Mouse (Mus musculus): ENCODE measurements around the gene Rapgef6. TPM values are rescaled to one million over a fixed set of nuclear protein-coding genes. Genes with fewer than 3 reads are reported as not detected.

The Rapgef6 gene
- polyA plus RNA-seq, 1 experiment from 2014 or later = 13.5 TPM

DNA sequence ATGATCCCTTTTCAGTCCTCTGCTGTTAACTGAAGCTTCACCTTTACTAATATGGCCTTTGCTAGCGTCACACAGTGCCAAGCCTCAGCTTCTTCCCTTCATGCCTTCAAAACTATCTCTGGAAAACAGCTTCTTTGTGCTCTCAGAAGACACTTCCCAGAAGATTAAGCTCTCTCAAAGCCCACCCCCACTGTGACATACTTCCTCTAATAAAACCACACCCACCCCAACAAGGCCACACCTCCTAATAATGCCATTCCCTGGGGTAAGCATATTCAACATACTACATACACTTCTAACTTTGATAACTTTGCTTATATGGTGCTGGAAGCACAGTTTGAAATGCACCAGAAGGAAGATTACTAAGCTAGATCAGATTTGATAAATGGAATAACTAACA lies 8.3 kb downstream of the Rapgef6 start:
- WGBS = 90% methylated on average over 1 of the region's 1 CpGs
- H3K36me3 ChIP-seq (ENCODE audit: control insufficient read depth, insufficient read depth) = no peaks in the 10 kb centered on the region
- H3K27me3 ChIP-seq (replicated peaks; ENCODE audit: control insufficient read depth, insufficient read depth, low read length) = no peaks in the 10 kb centered on the region
- no peaks in the 10 kb centered on the region for H3K4me1 ChIP-seq (replicated peaks; ENCODE audit: control insufficient read depth, insufficient read depth, low read length)
- no peak overlapping the region for H3K4me3 ChIP-seq (ENCODE audit: low read depth, low read length)
- H3K4me2 ChIP-seq (replicated peaks; ENCODE audit: low read depth) = no peak overlapping the region
- no peak overlapping the region for H3K27ac ChIP-seq (ENCODE audit: low read depth, low read length)
- H3K9ac ChIP-seq (ENCODE audit: low read depth, low read length) = no peak overlapping the region
- ATAC-seq = no peak
- no peak for TF ChIP-seq CTCF (IDR thresholded peaks at IDR 0.05; ENCODE audit: low read depth)
- H3K9me3 ChIP-seq (ENCODE audit: control insufficient read depth) = no peaks in the 10 kb centered on the region

DNA sequence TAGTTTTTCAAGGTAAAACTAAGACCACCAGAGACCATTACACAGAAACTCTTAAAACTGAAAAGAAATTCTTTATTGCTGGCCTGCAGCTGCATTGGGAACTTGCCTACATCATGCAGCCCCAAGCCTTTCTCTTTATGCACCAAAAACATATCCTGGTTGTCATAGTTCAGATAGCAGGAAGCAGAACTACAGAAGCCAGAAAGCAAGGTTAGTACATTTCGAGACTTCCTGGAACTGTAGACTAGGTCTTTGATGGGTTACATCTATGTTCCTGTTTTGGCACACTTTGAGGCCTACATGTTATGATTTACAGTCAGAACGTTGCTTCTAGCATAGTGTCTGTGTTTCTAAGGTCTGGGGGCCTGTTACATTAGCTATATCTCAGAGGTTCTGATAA lies 11.2 kb downstream of the Rapgef6 start:
- no peaks in the 10 kb centered on the region for H3K4me1 ChIP-seq (replicated peaks; ENCODE audit: control insufficient read depth, insufficient read depth, low read length)
- no peak for TF ChIP-seq CTCF (IDR thresholded peaks at IDR 0.05; ENCODE audit: low read depth)
- no peaks in the 10 kb centered on the region for H3K36me3 ChIP-seq (ENCODE audit: control insufficient read depth, insufficient read depth)
- WGBS = 71% methylated on average over 2 of the region's 2 CpGs
- no peak overlapping the region for H3K27ac ChIP-seq (ENCODE audit: low read depth, low read length)
- H3K27me3 ChIP-seq (replicated peaks; ENCODE audit: control insufficient read depth, insufficient read depth, low read length) = no peaks in the 10 kb centered on the region
- H3K4me3 ChIP-seq (ENCODE audit: low read depth, low read length) = no peak overlapping the region
- no peaks in the 10 kb centered on the region for H3K9me3 ChIP-seq (ENCODE audit: control insufficient read depth)
- no peak overlapping the region for H3K4me2 ChIP-seq (replicated peaks; ENCODE audit: low read depth)
- no peak overlapping the region for H3K9ac ChIP-seq (ENCODE audit: low read depth, low read length)
- ATAC-seq = no peak

DNA sequence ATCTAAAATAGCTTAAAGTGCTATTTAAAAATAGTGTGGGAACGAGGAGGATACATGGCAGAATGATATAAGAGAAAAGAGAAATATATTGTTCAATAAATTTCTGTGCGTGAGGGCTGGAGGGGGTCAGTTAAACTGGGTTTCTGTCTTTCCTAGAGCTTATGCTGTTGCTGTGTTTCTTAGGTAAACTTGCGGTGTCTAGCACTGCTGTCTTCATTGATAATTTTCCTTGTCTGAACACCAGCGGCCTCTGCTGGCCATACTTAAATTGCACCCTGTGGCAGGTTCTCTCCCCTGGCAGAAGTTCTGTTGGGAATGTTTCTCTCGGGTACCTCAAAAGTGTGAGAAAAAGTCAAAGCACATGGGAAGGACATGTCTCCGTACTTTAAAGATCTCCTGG lies 12.2 kb downstream of the Rapgef6 start:
- 0 out of 2 replicates have a peak, but pooled peaks have one; percentile 19 for ATAC-seq
- Histone ChIP-seq H3K9ac (ENCODE audit: low read depth, low read length) (no peak overlapping the region), H3K4me3 (ENCODE audit: low read depth, low read length) (no peak overlapping the region), H3K27ac (ENCODE audit: low read depth, low read length) (no peak overlapping the region), H3K4me1 (replicated peaks; ENCODE audit: control insufficient read depth, insufficient read depth, low read length) (no peaks in the 10 kb centered on the region), H3K27me3 (replicated peaks; ENCODE audit: control insufficient read depth, insufficient read depth, low read length) (no peaks in the 10 kb centered on the region), H3K36me3 (ENCODE audit: control insufficient read depth, insufficient read depth) (no peaks in the 10 kb centered on the region), H3K4me2 (replicated peaks; ENCODE audit: low read depth) (no peak overlapping the region), H3K9me3 (ENCODE audit: control insufficient read depth) (no peaks in the 10 kb centered on the region)
- peak; percentile 91 for TF ChIP-seq CTCF (IDR thresholded peaks at IDR 0.05; ENCODE audit: low read depth)
- WGBS = 54% methylated on average over 6 of the region's 6 CpGs

GRCm38 (mm10) chr11:54539031-54539430 lies 16.4 kb downstream of the Rapgef6 start:
- 67% methylated on average over 2 of the region's 2 CpGs for WGBS
- no peak overlapping the region for H3K4me3 ChIP-seq (ENCODE audit: low read depth, low read length)
- no peaks in the 10 kb centered on the region for H3K36me3 ChIP-seq (ENCODE audit: control insufficient read depth, insufficient read depth)
- H3K4me2 ChIP-seq (replicated peaks; ENCODE audit: low read depth) = no peak overlapping the region
- TF ChIP-seq CTCF (IDR thresholded peaks at IDR 0.05; ENCODE audit: low read depth) = no peak
- H3K9me3 ChIP-seq (ENCODE audit: control insufficient read depth) = no peaks in the 10 kb centered on the region
- H3K9ac ChIP-seq (ENCODE audit: low read depth, low read length) = no peak overlapping the region
- no peak overlapping the region for H3K27ac ChIP-seq (ENCODE audit: low read depth, low read length)
- H3K4me1 ChIP-seq (replicated peaks; ENCODE audit: control insufficient read depth, insufficient read depth, low read length) = no peaks in the 10 kb centered on the region
- H3K27me3 ChIP-seq (replicated peaks; ENCODE audit: control insufficient read depth, insufficient read depth, low read length) = no peaks in the 10 kb centered on the region
- ATAC-seq = no peak

GRCm38 (mm10) chr11:54539486-54539885 lies 16.8 kb downstream of the Rapgef6 start:
- H3K27me3 ChIP-seq (replicated peaks; ENCODE audit: control insufficient read depth, insufficient read depth, low read length) = no peaks in the 10 kb centered on the region
- no peaks in the 10 kb centered on the region for H3K36me3 ChIP-seq (ENCODE audit: control insufficient read depth, insufficient read depth)
- no peak overlapping the region for H3K4me2 ChIP-seq (replicated peaks; ENCODE audit: low read depth)
- TF ChIP-seq CTCF (IDR thresholded peaks at IDR 0.05; ENCODE audit: low read depth) = no peak
- H3K4me3 ChIP-seq (ENCODE audit: low read depth, low read length) = no peak overlapping the region
- no peak overlapping the region for H3K27ac ChIP-seq (ENCODE audit: low read depth, low read length)
- no peaks in the 10 kb centered on the region for H3K4me1 ChIP-seq (replicated peaks; ENCODE audit: control insufficient read depth, insufficient read depth, low read length)
- H3K9me3 ChIP-seq (ENCODE audit: control insufficient read depth) = no peaks in the 10 kb centered on the region
- ATAC-seq = no peak
- no peak overlapping the region for H3K9ac ChIP-seq (ENCODE audit: low read depth, low read length)
- WGBS = 58% methylated on average over 2 of the region's 2 CpGs

GRCm38 (mm10) chr11:54540328-54540727 lies 17.7 kb downstream of the Rapgef6 start:
- no peaks in the 10 kb centered on the region for H3K36me3 ChIP-seq (ENCODE audit: control insufficient read depth, insufficient read depth)
- no peak for TF ChIP-seq CTCF (IDR thresholded peaks at IDR 0.05; ENCODE audit: low read depth)
- H3K9me3 ChIP-seq (ENCODE audit: control insufficient read depth) = no peaks in the 10 kb centered on the region

GRCm38 (mm10) chr11:54542414-54542813 lies 19.8 kb downstream of the Rapgef6 start:
- Histone ChIP-seq H3K27ac (ENCODE audit: low read depth, low read length) (no peak overlapping the region), H3K4me1 (replicated peaks; ENCODE audit: control insufficient read depth, insufficient read depth, low read length) (no peaks in the 10 kb centered on the region), H3K9ac (ENCODE audit: low read depth, low read length) (no peak overlapping the region), H3K4me3 (ENCODE audit: low read depth, low read length) (no peak overlapping the region), H3K27me3 (replicated peaks; ENCODE audit: control insufficient read depth, insufficient read depth, low read length) (no peaks in the 10 kb centered on the region), H3K9me3 (ENCODE audit: control insufficient read depth) (no peaks in the 10 kb centered on the region), H3K4me2 (replicated peaks; ENCODE audit: low read depth) (no peak overlapping the region), H3K36me3 (ENCODE audit: control insufficient read depth, insufficient read depth) (no peaks in the 10 kb centered on the region)
- no peak for TF ChIP-seq CTCF (IDR thresholded peaks at IDR 0.05; ENCODE audit: low read depth)
- no peak for ATAC-seq

More at GRCm38 (mm10) chr11:54540328-54540727, 17.7 kb downstream of the Rapgef6 start:
- ATAC-seq = no peak
- Histone ChIP-seq H3K4me1 (replicated peaks; ENCODE audit: control insufficient read depth, insufficient read depth, low read length) (no peaks in the 10 kb centered on the region), H3K9ac (ENCODE audit: low read depth, low read length) (no peak overlapping the region), H3K27me3 (replicated peaks; ENCODE audit: control insufficient read depth, insufficient read depth, low read length) (no peaks in the 10 kb centered on the region), H3K27ac (ENCODE audit: low read depth, low read length) (no peak overlapping the region), H3K4me3 (ENCODE audit: low read depth, low read length) (no peak overlapping the region), H3K4me2 (replicated peaks; ENCODE audit: low read depth) (no peak overlapping the region)
